Mouse (Mus musculus): ENCODE data around the gene BC030499.

DNA sequence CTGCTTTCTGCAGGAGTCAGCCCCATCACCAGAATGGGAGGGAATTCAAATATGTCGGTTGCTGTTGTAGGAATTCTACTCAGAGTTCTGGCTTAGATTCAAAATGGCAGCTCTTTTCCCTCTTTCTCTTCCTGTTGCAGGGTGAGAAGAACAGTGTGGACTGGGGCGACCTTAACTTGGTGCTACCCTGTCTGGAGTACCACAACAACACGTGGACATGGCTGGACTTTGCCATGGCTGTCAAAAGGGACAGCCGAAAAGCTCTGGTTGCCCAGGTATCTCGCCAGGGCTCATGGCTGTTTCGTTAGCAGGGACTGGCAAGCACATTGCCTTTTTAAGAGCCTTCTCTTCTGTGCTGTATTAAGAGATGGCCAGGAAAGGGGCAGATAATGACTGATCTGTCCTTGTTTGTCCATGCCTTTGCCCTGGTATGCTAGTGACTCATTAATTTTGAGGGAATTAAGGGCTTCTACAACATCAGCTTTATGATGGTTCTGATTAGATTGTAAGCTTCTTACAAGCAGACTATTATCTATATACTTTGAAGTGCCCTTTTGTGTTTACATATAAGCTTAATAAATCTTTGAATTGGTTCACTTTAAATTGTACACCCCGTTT is 1.4 kb upstream of the BC030499 start:
- TF ChIP-seq CTCF (IDR thresholded peaks at IDR 0.05; ENCODE audit: low read depth), result no peak
- no peak for TF ChIP-seq EP300 (IDR thresholded peaks at IDR 0.05; ENCODE audit: low read depth)
